Mouse (Mus musculus): ENCODE data around the gene Usp19.

Usp19 gene

GRCm38 (mm10) chr9:108494146-108494825, 3.9 kb downstream of the Usp19 start:
- DNase-seq (ENCODE audit: low read depth, low spot score), result no peak

- DNase-seq (ENCODE audit: low read depth, low spot score), result no peak
Measured at GRCm38 (mm10) chr9:108494905-108495304, 4.5 kb downstream of the Usp19 start.

- no peak for DNase-seq (ENCODE audit: low read depth, low spot score)
Measured at GRCm38 (mm10) chr9:108499231-108499630, 8.8 kb downstream of the Usp19 start.

GRCm38 (mm10) chr9:108499943-108500342, 9.5 kb downstream of the Usp19 start:
- DNase-seq (ENCODE audit: low read depth, low spot score), result no peak

- DNase-seq (ENCODE audit: low read depth, low spot score), result no peak
Measured at GRCm38 (mm10) chr9:108506901-108507300, 16.5 kb downstream of the Usp19 start.

- DNase-seq (ENCODE audit: low read depth, low spot score), result peak; percentile 98
Measured at GRCm38 (mm10) chr9:108507619-108508434, 17.4 kb downstream of the Usp19 start, which contains the start of gene Qars. TSS of gene Qars (plus strand) at chr9:108507706.

- no peak for DNase-seq (ENCODE audit: low read depth, low spot score)
Measured at GRCm38 (mm10) chr9:108508776-108509175, 18.4 kb downstream of the Usp19 start.

- DNase-seq (ENCODE audit: low read depth, low spot score), result peak; percentile 99
Measured at GRCm38 (mm10) chr9:108516380-108517251, 26.2 kb downstream of the Usp19 start, which contains the start of gene Qrich1. TSS of gene Qrich1 (plus strand) at chr9:108516806.

- DNase-seq (ENCODE audit: low read depth, low spot score), result peak; percentile 90
Measured at GRCm38 (mm10) chr9:108517253-108517930, 27.0 kb downstream of the Usp19 start.

GRCm38 (mm10) chr9:108517931-108518332, 27.5 kb downstream of the Usp19 start:
- DNase-seq (ENCODE audit: low read depth, low spot score), result peak; percentile 78

GRCm38 (mm10) chr9:108521604-108522003, 31.2 kb downstream of the Usp19 start:
- DNase-seq (ENCODE audit: low read depth, low spot score), result no peak

- DNase-seq (ENCODE audit: low read depth, low spot score), result no peak
Measured at GRCm38 (mm10) chr9:108523341-108523740, 32.9 kb downstream of the Usp19 start.

- DNase-seq (ENCODE audit: low read depth, low spot score), result no peak
Measured at GRCm38 (mm10) chr9:108525400-108525799, 35.0 kb downstream of the Usp19 start.

- no peak for DNase-seq (ENCODE audit: low read depth, low spot score)
Measured at GRCm38 (mm10) chr9:108530954-108531353, 40.6 kb downstream of the Usp19 start.

GRCm38 (mm10) chr9:108531496-108531895, 41.1 kb downstream of the Usp19 start:
- DNase-seq (ENCODE audit: low read depth, low spot score), result no peak

- no peak for DNase-seq (ENCODE audit: low read depth, low spot score)
Measured at GRCm38 (mm10) chr9:108540846-108541245, 50.4 kb downstream of the Usp19 start.

GRCm38 (mm10) chr9:108545986-108546385, 55.6 kb downstream of the Usp19 start:
- DNase-seq (ENCODE audit: low read depth, low spot score), result no peak

GRCm38 (mm10) chr9:108546875-108547274, 56.5 kb downstream of the Usp19 start:
- DNase-seq (ENCODE audit: low read depth, low spot score), result no peak
